Mouse (Mus musculus): ENCODE data around the gene Glra3. TPM values are rescaled to one million over a fixed set of nuclear protein-coding genes. Genes with fewer than 3 reads are reported as not detected.

Gene Glra3
- total and polyA plus RNA-seq, 3 experiments: 0.22 TPM; not detected in 2

GRCm38 (mm10) chr8:56150697-56151096 is 210.4 kb downstream of the Glra3 start:
- TF ChIP-seq POLR2AphosphoS5 (IDR thresholded peaks at IDR 0.05; ENCODE audit: insufficient replicate concordance, low read depth, low read length) (no peak), CTCF (IDR thresholded peaks at IDR 0.05; ENCODE audit: low read depth, low read length) (no peak), GATA1 (IDR thresholded peaks at IDR 0.05; ENCODE audit: borderline replicate concordance, low read length) (no peak), TAL1 (conservative IDR thresholded peaks at IDR 0.05; ENCODE audit: low read depth, low read length) (no peak), GATA2 (IDR thresholded peaks at IDR 0.05; ENCODE audit: borderline replicate concordance, low read depth, low read length) (no peak)

GRCm38 (mm10) chr8:56151574-56151973 is 211.3 kb downstream of the Glra3 start:
- DNase-seq (ENCODE audit: low spot score): no peak
- no peak for ATAC-seq (ENCODE audit: extremely low read depth, insufficient number of reproducible peaks, low FRiP score, poor library complexity, severe bottlenecking)
- TF ChIP-seq POLR2AphosphoS5 (IDR thresholded peaks at IDR 0.05; ENCODE audit: insufficient replicate concordance, low read depth, low read length) (no peak), TAL1 (conservative IDR thresholded peaks at IDR 0.05; ENCODE audit: low read depth, low read length) (no peak), GATA2 (IDR thresholded peaks at IDR 0.05; ENCODE audit: borderline replicate concordance, low read depth, low read length) (no peak)
- H3K9me3 ChIP-seq (replicated peaks): no peaks in the 10 kb centered on the region
- H3K27me3 ChIP-seq (ENCODE audit: insufficient read depth, low read length): no peaks in the 10 kb centered on the region
- H3K36me3 ChIP-seq (replicated peaks): no peaks in the 10 kb centered on the region
- H3K4me1 ChIP-seq (ENCODE audit: insufficient read depth, low read depth, low read length): no peaks in the 10 kb centered on the region
- no peak overlapping the region for H3K4me3 ChIP-seq (ENCODE audit: low read depth, low read length)

More at GRCm38 (mm10) chr8:56150697-56151096, 210.4 kb downstream of the Glra3 start:
- no peak for DNase-seq (ENCODE audit: low spot score)
- Histone ChIP-seq H3K4me1 (ENCODE audit: insufficient read depth, low read depth, low read length) (no peaks in the 10 kb centered on the region), H3K4me3 (ENCODE audit: low read depth, low read length) (no peak overlapping the region), H3K9me3 (replicated peaks) (0 out of 2 replicates have a peak, but pooled peaks cover 5% of the 10 kb centered on the region), H3K36me3 (replicated peaks) (no peaks in the 10 kb centered on the region), H3K27me3 (ENCODE audit: insufficient read depth, low read length) (no peaks in the 10 kb centered on the region)
- no peak for ATAC-seq (ENCODE audit: extremely low read depth, insufficient number of reproducible peaks, low FRiP score, poor library complexity, severe bottlenecking)

- Histone ChIP-seq H3K4me3 (ENCODE audit: low read depth, low read length) (no peak overlapping the region), H3K27me3 (ENCODE audit: insufficient read depth, low read length) (no peaks in the 10 kb centered on the region), H3K36me3 (replicated peaks) (no peaks in the 10 kb centered on the region), H3K9me3 (replicated peaks) (peaks cover 7% of the 10 kb centered on the region), H3K4me1 (ENCODE audit: insufficient read depth, low read depth, low read length) (no peaks in the 10 kb centered on the region)
- no peak for TF ChIP-seq GATA2 (IDR thresholded peaks at IDR 0.05; ENCODE audit: borderline replicate concordance, low read depth, low read length)
- no peak for TF ChIP-seq POLR2AphosphoS5 (IDR thresholded peaks at IDR 0.05; ENCODE audit: insufficient replicate concordance, low read depth, low read length)
- TF ChIP-seq GATA1 (IDR thresholded peaks at IDR 0.05; ENCODE audit: borderline replicate concordance, low read length): no peak
- TF ChIP-seq CTCF (IDR thresholded peaks at IDR 0.05; ENCODE audit: low read depth, low read length): no peak
- no peak for TF ChIP-seq TAL1 (conservative IDR thresholded peaks at IDR 0.05; ENCODE audit: low read depth, low read length)
- ATAC-seq (ENCODE audit: extremely low read depth, insufficient number of reproducible peaks, low FRiP score, poor library complexity, severe bottlenecking) (no peak), DNase-seq (ENCODE audit: low spot score) (no peak)
Observed at GRCm38 (mm10) chr8:56158966-56159365, 218.7 kb downstream of the Glra3 start.

Other genes starting within 250 kb of the Glra3 start
- gene Adam29, start 33.5 kb upstream of the Glra3 start, total RNA-seq (2014; fragmentation: Nextera tagmentation): not detected in 2 replicates
- 0.05 TPM in 1 of 2 replicates, not detected in the other for gene Adam29, start 33.5 kb upstream of the Glra3 start, total RNA-seq (2017)
- not detected in 2 replicates for gene Adam29, start 33.5 kb upstream of the Glra3 start, polyA plus RNA-seq (2012)